Mouse (Mus musculus) small intestine, adult 2 months (tissue): ENCODE results near the gene Fam126a.

ENCODE experiments used
- CTCF ChIP-seq: fragments of 200-500 bp; IDR thresholded peaks from 2 replicates; pipeline ENCODE4 v1.5.1; 2012; ENCODE audit warnings: low read depth, mild to moderate bottlenecking, control low read depth, inconsistent platforms, low read length, moderate library complexity, mixed read lengths; ENCODE audit not compliant: insufficient replicate concordance, insufficient read length; ENCODE audit errors: extremely low read depth
- POLR2A ChIP-seq: fragments of 200-500 bp; IDR thresholded peaks from 2 replicates; pipeline ENCODE4 v1.6.1; 2012; ENCODE audit warnings: low read depth, mild to moderate bottlenecking, control low read depth, inconsistent platforms, low read length, moderate library complexity

- TF ChIP-seq POLR2A: no peak
- no peak for TF ChIP-seq CTCF
Observed at GRCm38 (mm10) chr5:24040601-24041000, 10.1 kb upstream of the Fam126a start.
